Mouse (Mus musculus): ENCODE measurements at regions not wholly inside any gene's neighbourhood (a gene's known extent, or its start where the extent isn't known, plus 50 kb on each side); places are given as distances from the start of the nearest gene placed in this dataset.

- no peak for TF ChIP-seq CTCF (IDR thresholded peaks at IDR 0.05; ENCODE audit: control insufficient read depth, insufficient read depth, insufficient replicate concordance, low read depth, low read length)
- no peak for TF ChIP-seq POLR2A (IDR thresholded peaks at IDR 0.05; ENCODE audit: control insufficient read depth, low read depth, low read length)
These were observed 134.6 kb upstream of the Cdkn2b start for GRCm38 (mm10) chr4:89445214-89446155.
